Comparison of ENCODE assay signal across 8 mouse cellular contexts in genomic region chr11:60184346-60185325, GRCm38 (mm10). TPM values are rescaled to one million over a fixed set of nuclear protein-coding genes. Genes with fewer than 3 reads are reported as not detected.
DNase-seq lines count a peak whose midpoint lies in the region; ATAC-seq and TF ChIP-seq lines count a peak whose summit lies in the region.

No protein-coding gene starts in this region.

- H3K36me3 ChIP-seq in embryonic facial prominence, embryonic 13.5 days: peaks cover 54% of the 10 kb centered on the region
- H3K36me3 ChIP-seq in intestine, postnatal 0 days (ENCODE audit: control insufficient read depth, insufficient read depth): peaks cover 46% of the 10 kb centered on the region
- H3K36me3 ChIP-seq in midbrain, postnatal 0 days (ENCODE audit: insufficient read depth, low read length): peaks cover 46% of the 10 kb centered on the region

- no peaks in the 10 kb centered on the region for H3K27me3 ChIP-seq in embryonic facial prominence, embryonic 13.5 days
- H3K27me3 ChIP-seq in intestine, postnatal 0 days (replicated peaks; ENCODE audit: control insufficient read depth, insufficient read depth, low read length): no peaks in the 10 kb centered on the region
- no peaks in the 10 kb centered on the region for H3K27me3 ChIP-seq in midbrain, postnatal 0 days (ENCODE audit: insufficient read depth, low read length)

- peaks cover 63% of the 10 kb centered on the region for H3K4me1 ChIP-seq in embryonic facial prominence, embryonic 13.5 days
- peaks cover 11% of the 10 kb centered on the region; the same call in 1 of the 2 replicates for H3K4me1 ChIP-seq in intestine, postnatal 0 days (replicated peaks; ENCODE audit: control insufficient read depth, insufficient read depth, low read length)
- peaks cover 34% of the 10 kb centered on the region; the same call in 1 of the 2 replicates for H3K4me1 ChIP-seq in midbrain, postnatal 0 days (ENCODE audit: insufficient read depth, low read length)

- peak overlapping the region; percentile 36 for H3K9ac ChIP-seq in embryonic facial prominence, embryonic 13.5 days
- no peak overlapping the region for H3K9ac ChIP-seq in intestine, postnatal 0 days (ENCODE audit: low read depth, low read length)
- H3K9ac ChIP-seq in midbrain, postnatal 0 days (replicated peaks; ENCODE audit: low read length, poor library complexity, severe bottlenecking): peak overlapping the region; percentile 52

- ATAC-seq in embryonic facial prominence, embryonic 13.5 days (ENCODE audit: insufficient number of reproducible peaks, insufficient read depth, low FRiP score, low TSS enrichment, low read depth): no peak
- no peak for ATAC-seq in intestine, postnatal 0 days
- peak; percentile 31; the same call in 1 of the 2 replicates for ATAC-seq in midbrain, postnatal 0 days (ENCODE audit: low FRiP score)

- H3K4me3 ChIP-seq in embryonic facial prominence, embryonic 13.5 days: no peak overlapping the region
- no peak overlapping the region for H3K4me3 ChIP-seq in intestine, postnatal 0 days (ENCODE audit: low read depth, low read length)
- H3K4me3 ChIP-seq in midbrain, postnatal 0 days (ENCODE audit: low read depth, low read length): no peak overlapping the region

- H3K9me3 ChIP-seq in embryonic facial prominence, embryonic 13.5 days: no peaks in the 10 kb centered on the region
- no peaks in the 10 kb centered on the region for H3K9me3 ChIP-seq in intestine, postnatal 0 days (ENCODE audit: control insufficient read depth)
- no peaks in the 10 kb centered on the region for H3K9me3 ChIP-seq in midbrain, postnatal 0 days (ENCODE audit: low read length)

- H3K4me2 ChIP-seq in embryonic facial prominence, embryonic 13.5 days: peak overlapping the region; percentile 7; the same call in 1 of the 2 replicates
- no peak overlapping the region for H3K4me2 ChIP-seq in intestine, postnatal 0 days (replicated peaks; ENCODE audit: low read depth)
- peak overlapping the region; percentile 18; the same call in 1 of the 2 replicates for H3K4me2 ChIP-seq in midbrain, postnatal 0 days (ENCODE audit: low read depth, low read length, poor library complexity, severe bottlenecking)

- DNase-seq in layer of hippocampus, adult 9-11 months: peak; percentile 57
- DNase-seq in layer of hippocampus, adult 9-10 months (ENCODE audit: low spot score): no peak
- peak; percentile 62 for DNase-seq in midbrain, postnatal 0 days (ENCODE audit: low spot score)
- no peak for DNase-seq in gastrocnemius, adult 8-10 months (ENCODE audit: low spot score in 2 of 2)
- DNase-seq in heart, adult 18-20 months: no peak
- DNase-seq in c-Kit-positive CD71-positive TER-119-positive erythroid progenitor cells, embryonic 14.5 days (ENCODE audit: low spot score): no peak

- 54% methylated on average over 22 of the region's 22 CpGs for WGBS in embryonic facial prominence, embryonic 13.5 days
- WGBS in intestine, postnatal 0 days: 51% methylated on average over 22 of the region's 22 CpGs
- WGBS in midbrain, postnatal 0 days: 15% methylated on average over 22 of the region's 22 CpGs

- TF ChIP-seq CTCF in intestine, postnatal 0 days (IDR thresholded peaks at IDR 0.05; ENCODE audit: low read depth): no peak
- TF ChIP-seq CTCF in midbrain, postnatal 0 days (IDR thresholded peaks at IDR 0.05): no peak

- peak overlapping the region; percentile 62; the same call in 1 of the 2 replicates for H3K27ac ChIP-seq in embryonic facial prominence, embryonic 13.5 days
- 0 out of 2 replicates have a peak overlapping the region, but pooled peaks have one; percentile 21 for H3K27ac ChIP-seq in intestine, postnatal 0 days (ENCODE audit: low read depth, low read length)
- peak overlapping the region; percentile 74 for H3K27ac ChIP-seq in midbrain, postnatal 0 days (ENCODE audit: low read depth, low read length)

RNA-seq across cellular contexts. Expression of gene Srebf1, which starts 37.7 kb away (rescaled TPM):
- polyA plus RNA-seq in embryonic facial prominence, embryonic 13.5 days (2015; fragmentation: Nextera tagmentation; extraction: Ambion mirVana): 59.1 and 61.9 TPM in 2 replicates
- polyA plus RNA-seq in intestine, postnatal 0 days (2015; fragmentation: Nextera tagmentation; extraction: Ambion mirVana): 86.9 and 88.1 TPM in 2 replicates
- 77.1 and 96.5 TPM in 2 replicates for total RNA-seq in midbrain, postnatal 0 days (2014; rRNA removed)
- 34.5 and 38.1 TPM in 2 replicates for polyA plus RNA-seq in midbrain, postnatal 0 days (2015; fragmentation: Nextera tagmentation; extraction: Ambion mirVana)
- total RNA-seq in gastrocnemius, adult 8-10 months (2022): 10 to 100 TPM; 35.4 to 57.5 (median 43.5) TPM
- total RNA-seq in heart, adult 18-20 months (2021): 10 to 100 TPM; 25.7 to 36.6 TPM

Comparison
In these comparisons a context has a peak if more than half of its experiments do, and no peak if none do; other contexts are left out.
1. DNase-seq: peak in layer of hippocampus, adult 9-11 months (single experiment) and midbrain, postnatal 0 days (single experiment); none in layer of hippocampus, adult 9-10 months (single experiment), gastrocnemius, adult 8-10 months (0 of 2), heart, adult 18-20 months (0 of 2) and c-Kit-positive CD71-positive TER-119-positive erythroid progenitor cells, embryonic 14.5 days (single experiment).
2. H3K27ac ChIP-seq: peak in every context shown above with its lines; median percentile 74 in midbrain, postnatal 0 days; 62 in embryonic facial prominence, embryonic 13.5 days; 21 in intestine, postnatal 0 days.